Mouse (Mus musculus): ENCODE results near the gene Cacna1c. TPM values are rescaled to one million over a fixed set of nuclear protein-coding genes. Genes with fewer than 3 reads are reported as not detected.

Cacna1c gene
- polyA plus RNA-seq, 1 experiment, result 1.0 TPM

DNA sequence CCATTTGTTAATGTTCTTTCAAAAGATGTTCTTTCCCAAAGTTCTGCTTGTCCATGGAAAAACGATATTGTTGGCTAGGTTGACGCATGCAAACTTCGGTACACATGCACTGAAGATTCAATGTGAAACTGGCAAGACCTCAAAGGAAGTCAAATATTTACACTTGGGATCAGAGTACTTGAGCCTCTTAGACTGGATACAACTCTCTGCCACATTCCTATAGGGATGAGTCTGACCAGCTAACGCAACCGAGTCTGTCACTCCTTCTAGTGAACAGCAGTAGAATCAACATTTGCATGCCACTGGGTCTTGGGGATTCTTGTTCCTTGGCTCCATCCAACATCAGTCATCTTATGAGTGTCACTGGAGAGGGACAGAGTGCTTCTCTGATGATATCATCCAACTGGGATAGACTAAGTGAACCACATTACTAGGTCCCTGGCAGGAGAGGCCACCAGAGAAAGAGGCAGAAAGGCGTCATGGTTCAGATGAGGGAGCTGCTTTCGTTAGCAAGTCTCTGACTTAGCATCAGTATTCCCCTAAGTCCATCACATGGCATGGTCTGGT, 241.1 kb downstream of the Cacna1c start:
- Histone ChIP-seq H3K9ac (ENCODE audit: low read depth, poor library complexity, severe bottlenecking) (no peak overlapping the region), H3K27ac (ENCODE audit: insufficient read depth, low read length) (no peak overlapping the region), H3K36me3 (ENCODE audit: control insufficient read depth, insufficient read depth, low read length, poor library complexity, severe bottlenecking) (no peaks in the 10 kb centered on the region), H3K4me3 (ENCODE audit: low read depth, low read length) (no peak overlapping the region), H3K9me3 (replicated peaks; ENCODE audit: control insufficient read depth, insufficient read depth, low read length, poor library complexity, severe bottlenecking) (no peaks in the 10 kb centered on the region), H3K27me3 (ENCODE audit: control insufficient read depth, insufficient read depth, low read length, poor library complexity, severe bottlenecking) (no peaks in the 10 kb centered on the region), H3K4me1 (ENCODE audit: control insufficient read depth, insufficient read depth, low read length) (no peaks in the 10 kb centered on the region)
- no peak for TF ChIP-seq CTCF (IDR thresholded peaks at IDR 0.05; ENCODE audit: low read depth, low read length)

DNA sequence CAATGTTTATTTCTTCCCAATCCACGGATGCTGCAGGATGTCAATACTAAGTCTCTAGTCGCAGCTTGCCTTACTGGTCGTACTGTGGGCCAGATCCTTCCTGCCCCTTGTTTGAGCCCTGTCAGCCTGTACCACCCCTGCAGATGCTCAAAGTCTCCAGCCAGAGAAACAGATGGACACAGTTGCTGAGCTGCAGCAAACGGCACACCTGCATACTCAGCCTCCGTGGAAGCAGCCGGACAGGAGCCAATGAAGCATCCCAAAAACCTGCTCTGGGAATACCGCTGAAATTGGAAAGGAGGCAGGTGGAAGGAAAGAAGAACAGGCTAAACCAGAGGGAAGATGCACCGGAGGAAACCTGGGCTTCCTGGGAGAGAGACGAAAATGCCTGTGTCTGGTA, 243.8 kb downstream of the Cacna1c start:
- Histone ChIP-seq H3K27ac (ENCODE audit: insufficient read depth, low read length) (no peak overlapping the region), H3K27me3 (ENCODE audit: control insufficient read depth, insufficient read depth, low read length, poor library complexity, severe bottlenecking) (no peaks in the 10 kb centered on the region), H3K4me1 (ENCODE audit: control insufficient read depth, insufficient read depth, low read length) (no peaks in the 10 kb centered on the region), H3K9ac (ENCODE audit: low read depth, poor library complexity, severe bottlenecking) (no peak overlapping the region), H3K9me3 (replicated peaks; ENCODE audit: control insufficient read depth, insufficient read depth, low read length, poor library complexity, severe bottlenecking) (no peaks in the 10 kb centered on the region), H3K4me3 (ENCODE audit: low read depth, low read length) (no peak overlapping the region), H3K36me3 (ENCODE audit: control insufficient read depth, insufficient read depth, low read length, poor library complexity, severe bottlenecking) (no peaks in the 10 kb centered on the region)
- no peak for TF ChIP-seq POLR2A (IDR thresholded peaks at IDR 0.05; ENCODE audit: insufficient read depth, low read length)
- TF ChIP-seq CTCF (IDR thresholded peaks at IDR 0.05; ENCODE audit: low read depth, low read length), result no peak
- no peak for TF ChIP-seq EP300 (IDR thresholded peaks at IDR 0.05; ENCODE audit: insufficient read depth, low read depth, low read length)

DNA sequence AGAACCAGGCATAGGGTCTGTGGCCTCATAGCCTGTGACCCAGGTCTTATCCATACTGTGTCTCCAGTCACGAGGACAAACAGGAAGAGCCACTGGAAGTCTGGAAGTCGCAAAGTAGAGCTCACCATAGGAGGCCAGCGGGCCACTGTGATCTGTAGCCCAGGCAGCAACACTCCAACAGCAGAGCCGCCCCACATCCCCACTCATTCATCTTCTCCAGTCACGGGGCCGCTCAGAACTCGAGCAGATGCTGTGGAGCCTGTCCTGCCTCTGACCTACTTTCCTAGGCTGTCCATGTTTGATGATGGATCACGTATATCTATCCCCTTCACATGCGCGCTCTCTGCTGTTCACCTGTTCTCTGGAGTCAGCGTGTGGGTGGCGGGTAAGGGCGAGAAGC, 246.0 kb downstream of the Cacna1c start:
- Histone ChIP-seq H3K4me3 (ENCODE audit: low read depth, low read length) (no peak overlapping the region), H3K36me3 (ENCODE audit: control insufficient read depth, insufficient read depth, low read length, poor library complexity, severe bottlenecking) (no peaks in the 10 kb centered on the region), H3K4me1 (ENCODE audit: control insufficient read depth, insufficient read depth, low read length) (no peaks in the 10 kb centered on the region), H3K9me3 (replicated peaks; ENCODE audit: control insufficient read depth, insufficient read depth, low read length, poor library complexity, severe bottlenecking) (no peaks in the 10 kb centered on the region; the same call in 1 of the 2 replicates), H3K9ac (ENCODE audit: low read depth, poor library complexity, severe bottlenecking) (no peak overlapping the region), H3K27me3 (ENCODE audit: control insufficient read depth, insufficient read depth, low read length, poor library complexity, severe bottlenecking) (no peaks in the 10 kb centered on the region), H3K27ac (ENCODE audit: insufficient read depth, low read length) (no peak overlapping the region)
- TF ChIP-seq POLR2A (IDR thresholded peaks at IDR 0.05; ENCODE audit: insufficient read depth, low read length), result no peak
- TF ChIP-seq EP300 (IDR thresholded peaks at IDR 0.05; ENCODE audit: insufficient read depth, low read depth, low read length), result no peak
- no peak for TF ChIP-seq CTCF (IDR thresholded peaks at IDR 0.05; ENCODE audit: low read depth, low read length)

DNA sequence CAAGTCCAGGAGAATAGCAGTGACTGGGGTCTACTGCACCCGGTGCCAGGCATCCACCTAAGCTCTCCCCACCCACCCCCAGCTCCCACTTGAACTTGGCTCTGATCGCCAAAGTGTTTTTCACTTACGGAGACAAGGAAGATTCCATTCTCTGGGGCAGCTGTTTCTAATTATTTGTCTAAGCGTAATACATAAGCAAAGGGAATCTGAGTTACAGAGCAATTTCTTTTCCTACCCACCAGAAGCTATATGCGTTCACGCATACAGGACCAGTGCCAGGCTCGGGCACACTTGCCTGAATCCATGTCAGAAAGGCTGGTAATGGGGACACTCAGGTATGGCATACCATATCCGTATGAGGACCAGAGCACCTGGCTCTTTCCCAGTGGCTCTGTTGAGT, 248.9 kb downstream of the Cacna1c start:
- H3K9me3 ChIP-seq (replicated peaks; ENCODE audit: control insufficient read depth, insufficient read depth, low read length, poor library complexity, severe bottlenecking), result no peaks in the 10 kb centered on the region; the same call in 1 of the 2 replicates
- H3K9ac ChIP-seq (ENCODE audit: low read depth, poor library complexity, severe bottlenecking), result no peak overlapping the region
- H3K27ac ChIP-seq (ENCODE audit: insufficient read depth, low read length), result no peak overlapping the region
- H3K36me3 ChIP-seq (ENCODE audit: control insufficient read depth, insufficient read depth, low read length, poor library complexity, severe bottlenecking), result no peaks in the 10 kb centered on the region
- no peak for TF ChIP-seq CTCF (IDR thresholded peaks at IDR 0.05; ENCODE audit: low read depth, low read length)
- TF ChIP-seq POLR2A (IDR thresholded peaks at IDR 0.05; ENCODE audit: insufficient read depth, low read length), result no peak
- TF ChIP-seq EP300 (IDR thresholded peaks at IDR 0.05; ENCODE audit: insufficient read depth, low read depth, low read length), result no peak
- no peak overlapping the region for H3K4me3 ChIP-seq (ENCODE audit: low read depth, low read length)
- H3K27me3 ChIP-seq (ENCODE audit: control insufficient read depth, insufficient read depth, low read length, poor library complexity, severe bottlenecking), result no peaks in the 10 kb centered on the region
- H3K4me1 ChIP-seq (ENCODE audit: control insufficient read depth, insufficient read depth, low read length), result no peaks in the 10 kb centered on the region

DNA sequence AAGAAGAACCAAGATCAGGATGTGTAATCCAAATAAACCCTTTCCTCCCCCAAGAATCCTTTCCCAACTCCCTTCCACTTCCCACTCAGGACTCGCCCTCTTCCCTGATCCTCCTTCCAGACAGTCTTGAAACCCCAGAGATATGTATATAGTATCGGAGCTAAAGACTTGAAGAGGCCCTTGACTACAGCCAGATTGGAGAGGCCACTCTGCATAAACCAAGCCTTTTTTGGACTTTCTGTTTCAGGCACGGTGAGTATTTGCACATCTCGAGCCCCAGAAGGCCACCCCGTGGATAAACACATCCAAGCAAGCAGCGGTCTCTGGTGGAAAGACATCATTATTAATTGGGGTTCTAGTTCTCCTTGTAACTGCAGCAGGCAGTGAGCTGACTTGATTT, 249.6 kb downstream of the Cacna1c start:
- H3K36me3 ChIP-seq (ENCODE audit: control insufficient read depth, insufficient read depth, low read length, poor library complexity, severe bottlenecking), result no peaks in the 10 kb centered on the region
- TF ChIP-seq CTCF (IDR thresholded peaks at IDR 0.05; ENCODE audit: low read depth, low read length) (no peak), POLR2A (IDR thresholded peaks at IDR 0.05; ENCODE audit: insufficient read depth, low read length) (no peak), EP300 (IDR thresholded peaks at IDR 0.05; ENCODE audit: insufficient read depth, low read depth, low read length) (no peak)
- no peaks in the 10 kb centered on the region; the same call in 1 of the 2 replicates for H3K9me3 ChIP-seq (replicated peaks; ENCODE audit: control insufficient read depth, insufficient read depth, low read length, poor library complexity, severe bottlenecking)
- H3K4me3 ChIP-seq (ENCODE audit: low read depth, low read length), result no peak overlapping the region
- H3K27ac ChIP-seq (ENCODE audit: insufficient read depth, low read length), result no peak overlapping the region
- H3K27me3 ChIP-seq (ENCODE audit: control insufficient read depth, insufficient read depth, low read length, poor library complexity, severe bottlenecking), result no peaks in the 10 kb centered on the region
- H3K4me1 ChIP-seq (ENCODE audit: control insufficient read depth, insufficient read depth, low read length), result no peaks in the 10 kb centered on the region
- no peak overlapping the region for H3K9ac ChIP-seq (ENCODE audit: low read depth, poor library complexity, severe bottlenecking)

DNA sequence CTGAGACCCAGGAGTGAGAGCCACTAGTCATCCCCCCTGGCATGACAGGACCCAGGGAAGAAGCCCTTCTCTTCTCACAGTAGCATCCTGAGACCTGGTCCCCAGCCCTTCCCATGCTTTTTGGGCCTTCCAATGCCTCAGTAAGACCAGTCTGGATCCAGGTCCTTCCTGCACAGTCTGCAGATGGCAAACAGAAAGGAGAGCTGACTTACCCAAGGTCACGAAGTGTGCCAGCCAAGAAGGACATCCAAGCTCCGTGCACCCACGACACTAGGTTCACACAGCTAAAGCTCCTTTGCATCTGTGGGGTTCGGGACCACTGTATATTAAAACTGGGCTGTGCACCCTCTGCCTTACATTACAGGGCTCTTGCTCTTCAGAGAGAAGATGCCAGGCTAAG, 252.1 kb downstream of the Cacna1c start:
- no peaks in the 10 kb centered on the region for H3K27me3 ChIP-seq (ENCODE audit: control insufficient read depth, insufficient read depth, low read length, poor library complexity, severe bottlenecking)
- H3K4me3 ChIP-seq (ENCODE audit: low read depth, low read length), result no peak overlapping the region
- no peaks in the 10 kb centered on the region for H3K36me3 ChIP-seq (ENCODE audit: control insufficient read depth, insufficient read depth, low read length, poor library complexity, severe bottlenecking)
- no peak overlapping the region for H3K27ac ChIP-seq (ENCODE audit: insufficient read depth, low read length)
- no peaks in the 10 kb centered on the region for H3K4me1 ChIP-seq (ENCODE audit: control insufficient read depth, insufficient read depth, low read length)
- no peaks in the 10 kb centered on the region; the same call in 1 of the 2 replicates for H3K9me3 ChIP-seq (replicated peaks; ENCODE audit: control insufficient read depth, insufficient read depth, low read length, poor library complexity, severe bottlenecking)
- H3K9ac ChIP-seq (ENCODE audit: low read depth, poor library complexity, severe bottlenecking), result no peak overlapping the region
- no peak for TF ChIP-seq POLR2A (IDR thresholded peaks at IDR 0.05; ENCODE audit: insufficient read depth, low read length)
- TF ChIP-seq EP300 (IDR thresholded peaks at IDR 0.05; ENCODE audit: insufficient read depth, low read depth, low read length), result no peak
- no peak for TF ChIP-seq CTCF (IDR thresholded peaks at IDR 0.05; ENCODE audit: low read depth, low read length)

Measured in ES-Bruce4 (cell line).